Mouse (Mus musculus): ENCODE measurements around the gene Dgcr2. TPM values are rescaled to one million over a fixed set of nuclear protein-coding genes. Genes with fewer than 3 reads are reported as not detected.

Dgcr2 gene
- polyA plus RNA-seq, 1 experiment from 2014 or later: 102 TPM

DNA sequence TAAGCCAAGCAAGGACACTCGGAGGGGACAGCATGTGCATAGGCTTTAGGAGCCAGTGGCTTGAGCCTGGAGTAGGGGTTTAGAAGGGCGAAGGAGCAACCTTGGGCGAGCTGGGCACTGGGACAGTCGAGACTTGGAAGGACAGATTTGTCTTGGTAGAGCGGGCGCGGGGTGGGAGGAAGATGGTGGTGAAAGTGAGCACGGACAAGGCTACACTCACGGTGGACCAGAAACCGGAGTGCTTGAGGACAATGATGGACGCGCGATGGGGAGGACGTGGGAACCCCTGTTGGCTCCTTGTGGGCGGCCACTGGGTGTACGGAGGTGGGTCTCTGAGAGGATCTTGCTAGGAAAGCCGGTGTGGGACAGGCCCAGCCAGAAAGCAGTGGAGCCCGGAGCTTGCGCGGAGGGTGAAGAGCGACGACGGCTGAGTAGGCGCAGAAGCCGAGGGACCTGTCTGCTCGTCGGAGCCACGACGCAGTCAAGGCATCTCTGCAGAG is 100.5 kb downstream of the Dgcr2 start:
- peak overlapping the region; percentile 96 for H3K27ac ChIP-seq
- H3K4me1 ChIP-seq (replicated peaks): peaks cover 63% of the 10 kb centered on the region
- no peaks in the 10 kb centered on the region for H3K9me3 ChIP-seq
- peak; percentile 4; the same call in 1 of the 2 replicates for ATAC-seq (ENCODE audit: insufficient number of reproducible peaks, insufficient read depth, low FRiP score, low TSS enrichment, low read depth)
- H3K4me3 ChIP-seq (replicated peaks): peak overlapping the region; percentile 90
- H3K27me3 ChIP-seq: peaks cover 38% of the 10 kb centered on the region
- peak overlapping the region; percentile 97 for H3K9ac ChIP-seq (replicated peaks)
- 2% methylated on average over 29 of the region's 29 CpGs for WGBS
- H3K36me3 ChIP-seq: peaks cover 22% of the 10 kb centered on the region
- peak overlapping the region; percentile 88 for H3K4me2 ChIP-seq

DNA sequence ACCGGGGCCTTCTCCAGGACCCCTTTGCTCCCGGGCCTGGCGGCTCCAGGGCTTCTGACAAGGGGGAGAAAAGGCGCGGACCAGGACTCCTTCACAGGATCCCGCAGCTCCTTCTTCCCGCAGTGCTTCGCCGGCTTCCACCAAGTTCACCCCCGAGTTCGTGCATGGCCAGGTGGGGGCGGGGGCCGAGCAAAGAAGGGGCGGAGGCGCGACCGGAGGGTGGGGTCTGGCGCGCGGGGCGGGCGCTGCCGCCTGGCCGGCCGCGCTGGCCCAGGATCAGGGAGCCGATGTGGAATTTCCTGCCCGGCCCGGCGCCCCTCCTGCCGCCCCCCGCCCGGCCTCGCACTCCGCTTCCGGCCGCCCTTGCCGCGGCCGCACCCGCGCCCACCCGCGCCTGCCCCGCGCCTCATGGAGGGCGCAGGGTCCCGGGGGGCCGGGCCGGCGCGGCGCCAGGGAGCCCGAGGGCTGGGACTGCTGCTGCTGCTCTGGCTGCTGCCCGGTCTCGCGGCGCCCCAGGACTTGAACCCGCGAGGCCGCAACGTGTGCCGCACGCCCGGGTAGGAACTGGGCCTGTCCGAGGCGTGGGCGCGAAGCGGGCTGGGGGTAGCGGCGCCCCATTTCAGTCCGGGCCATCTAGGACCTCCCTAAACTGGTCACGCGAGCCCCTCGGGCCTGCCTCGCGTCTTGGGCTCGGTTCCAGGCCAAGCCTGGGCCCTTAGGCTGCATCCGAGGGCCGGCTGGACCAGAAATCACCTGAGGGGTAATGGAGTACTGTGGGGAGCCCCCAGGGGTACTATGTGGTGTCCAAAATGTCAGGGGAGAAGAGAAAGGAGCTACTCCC is 101.2 kb downstream of the Dgcr2 start, which contains the start of gene Scarf2:
Gene Scarf2 (plus strand): TSS at position 312 of the 841 bp plus-strand sequence.
- ATAC-seq (ENCODE audit: insufficient number of reproducible peaks, insufficient read depth, low FRiP score, low TSS enrichment, low read depth): peak; percentile 57
- Histone ChIP-seq H3K4me2 (peak within 1 kb of the TSS; percentile 88), H3K27ac (peak within 1 kb of the TSS; percentile 96), H3K4me1 (replicated peaks) (peaks cover 56% of the 10 kb centered on the region), H3K27me3 (peaks cover 32% of the 10 kb centered on the region), H3K9me3 (no peaks in the 10 kb centered on the region), H3K4me3 (replicated peaks) (peak within 1 kb of the TSS; percentile 90), H3K9ac (replicated peaks) (peak within 1 kb of the TSS; percentile 97), H3K36me3 (peaks cover 27% of the 10 kb centered on the region)
- WGBS: under 1% methylated on average over 76 of the region's 81 CpGs

DNA sequence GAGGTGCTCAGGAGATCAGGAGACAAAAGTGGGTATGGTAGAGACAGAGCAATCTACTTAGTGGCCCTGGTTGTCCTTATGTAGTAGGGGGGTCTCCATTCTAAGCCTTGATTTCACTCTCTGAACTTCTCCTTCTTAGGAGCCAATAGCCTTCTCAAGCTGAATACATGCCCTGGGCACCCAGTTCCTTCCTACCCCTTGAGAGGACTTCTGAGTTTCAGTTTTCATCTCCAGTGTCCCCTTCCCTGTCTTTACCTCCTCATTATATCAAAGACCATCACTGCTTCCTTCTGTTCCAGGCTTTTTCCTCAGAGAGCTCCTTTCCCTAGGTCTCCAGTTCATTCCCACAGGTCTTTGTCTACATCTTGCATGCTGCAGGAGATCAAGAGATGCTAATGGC is 101.8 kb downstream of the Dgcr2 start:
- no peak for ATAC-seq (ENCODE audit: insufficient number of reproducible peaks, insufficient read depth, low FRiP score, low TSS enrichment, low read depth)
- Histone ChIP-seq H3K4me2 (peak overlapping the region; percentile 88), H3K9ac (replicated peaks) (peak overlapping the region; percentile 97), H3K4me1 (replicated peaks) (peaks cover 49% of the 10 kb centered on the region), H3K9me3 (no peaks in the 10 kb centered on the region), H3K4me3 (replicated peaks) (peak overlapping the region; percentile 90), H3K27me3 (peaks cover 25% of the 10 kb centered on the region), H3K27ac (peak overlapping the region; percentile 96), H3K36me3 (peaks cover 34% of the 10 kb centered on the region)

DNA sequence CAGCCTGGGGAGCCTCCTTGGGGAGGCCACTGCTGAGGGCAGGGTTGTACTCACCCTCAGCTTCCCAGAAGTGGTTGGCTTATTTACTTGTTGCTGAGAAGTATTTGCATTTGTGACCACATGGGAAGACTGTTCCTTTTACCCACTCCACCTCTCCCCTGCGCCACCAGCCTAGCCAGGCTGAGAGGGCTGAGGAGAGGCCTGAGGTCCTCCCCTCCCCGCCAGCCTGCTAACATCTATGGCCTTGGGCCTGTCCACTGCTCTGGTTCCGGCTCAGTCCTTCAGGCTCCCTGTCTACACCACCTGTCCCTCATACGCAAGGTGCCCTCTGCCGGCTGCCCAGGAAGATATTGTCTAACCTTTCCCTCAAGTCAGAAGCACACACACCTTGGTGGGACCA is 102.7 kb downstream of the Dgcr2 start:
- H3K4me1 ChIP-seq (replicated peaks): peaks cover 41% of the 10 kb centered on the region
- H3K9ac ChIP-seq (replicated peaks): no peak overlapping the region
- peak overlapping the region; percentile 35; the same call in 1 of the 2 replicates for H3K27ac ChIP-seq
- no peak overlapping the region for H3K4me2 ChIP-seq
- ATAC-seq (ENCODE audit: insufficient number of reproducible peaks, insufficient read depth, low FRiP score, low TSS enrichment, low read depth): no peak
- peaks cover 41% of the 10 kb centered on the region for H3K36me3 ChIP-seq
- H3K27me3 ChIP-seq: peaks cover 16% of the 10 kb centered on the region
- H3K9me3 ChIP-seq: no peaks in the 10 kb centered on the region
- WGBS: 60% methylated on average over 5 of the region's 5 CpGs
- H3K4me3 ChIP-seq (replicated peaks): no peak overlapping the region

DNA sequence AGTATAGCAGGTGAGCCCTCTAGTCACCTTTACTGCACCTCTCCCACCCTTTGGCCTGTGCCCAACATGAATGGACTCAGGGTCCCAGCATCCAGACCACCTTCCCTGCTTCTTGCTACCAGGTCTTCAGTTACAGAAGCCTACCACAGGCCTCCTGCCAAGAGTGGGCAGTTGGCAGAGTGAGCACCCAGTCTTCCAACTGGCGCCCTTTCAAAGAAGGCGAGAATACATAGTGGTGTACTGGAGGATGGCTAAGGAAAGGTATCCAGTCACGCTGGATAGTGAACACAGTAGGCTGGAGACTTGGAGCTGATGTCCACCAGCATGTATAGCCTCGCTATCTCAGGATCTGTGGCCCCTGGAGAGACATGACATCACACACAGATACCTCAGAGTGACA is 104.3 kb downstream of the Dgcr2 start:
- no peak overlapping the region for H3K27ac ChIP-seq
- ATAC-seq (ENCODE audit: insufficient number of reproducible peaks, insufficient read depth, low FRiP score, low TSS enrichment, low read depth): no peak
- H3K4me2 ChIP-seq: no peak overlapping the region
- peaks cover 25% of the 10 kb centered on the region for H3K4me1 ChIP-seq (replicated peaks)
- H3K36me3 ChIP-seq: peaks cover 52% of the 10 kb centered on the region
- no peaks in the 10 kb centered on the region for H3K9me3 ChIP-seq
- H3K27me3 ChIP-seq: peaks cover 6% of the 10 kb centered on the region; the same call in 1 of the 2 replicates
- no peak overlapping the region for H3K9ac ChIP-seq (replicated peaks)
- H3K4me3 ChIP-seq (replicated peaks): no peak overlapping the region
- 89% methylated on average over 4 of the region's 4 CpGs for WGBS

DNA sequence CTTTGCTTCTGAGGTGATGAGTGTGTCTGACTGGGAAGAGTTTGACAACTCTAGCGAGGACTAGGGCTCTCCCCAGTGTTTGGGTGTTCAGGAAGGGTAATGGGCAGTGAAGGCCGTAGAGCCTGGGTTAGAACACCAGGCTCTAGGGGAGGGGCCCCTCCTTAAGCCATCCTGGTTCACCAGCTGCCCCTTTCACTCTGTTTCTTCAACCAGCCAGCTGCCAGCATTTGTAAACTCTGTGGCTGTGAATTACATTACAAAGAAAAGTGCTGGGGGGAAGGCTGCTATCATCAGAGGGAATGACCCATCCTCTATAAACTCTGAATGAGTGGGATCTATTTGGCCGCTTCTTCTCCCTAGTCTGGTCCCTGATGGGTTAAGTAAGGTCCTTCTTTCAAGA is 105.6 kb downstream of the Dgcr2 start:
- H3K4me1 ChIP-seq (replicated peaks): peaks cover 18% of the 10 kb centered on the region

More for the DNA sequence above, 105.6 kb downstream of the Dgcr2 start:
- H3K36me3 ChIP-seq: peaks cover 65% of the 10 kb centered on the region
- no peak overlapping the region for H3K9ac ChIP-seq (replicated peaks)
- H3K9me3 ChIP-seq: no peaks in the 10 kb centered on the region
- H3K4me3 ChIP-seq (replicated peaks): no peak overlapping the region
- no peak for ATAC-seq (ENCODE audit: insufficient number of reproducible peaks, insufficient read depth, low FRiP score, low TSS enrichment, low read depth)
- H3K27me3 ChIP-seq: 0 out of 2 replicates have a peak, but pooled peaks cover 3% of the 10 kb centered on the region
- H3K4me2 ChIP-seq: no peak overlapping the region
- 61% methylated on average over 3 of the region's 3 CpGs for WGBS
- H3K27ac ChIP-seq: no peak overlapping the region

Other genes with a start within 250 kb of the Dgcr2 start
- 43.2 and 44.2 TPM in 2 replicates for gene Med15, start 165.7 kb downstream of the Dgcr2 start, polyA plus RNA-seq (2016; fragmentation: Nextera tagmentation; extraction: Ambion mirVana)
- gene Klhl22, start 138.9 kb downstream of the Dgcr2 start, polyA plus RNA-seq (2016; fragmentation: Nextera tagmentation; extraction: Ambion mirVana): 87.7 and 88.5 TPM in 2 replicates
- 41.0 and 46.3 TPM in 2 replicates for gene Scarf2, start 101.3 kb downstream of the Dgcr2 start, polyA plus RNA-seq (2016; fragmentation: Nextera tagmentation; extraction: Ambion mirVana)
- gene B830017H08Rik, start 65.4 kb downstream of the Dgcr2 start, polyA plus RNA-seq (2016; fragmentation: Nextera tagmentation; extraction: Ambion mirVana): 0.27 and 0.56 TPM in 2 replicates
- gene Car15, start 60.2 kb downstream of the Dgcr2 start, polyA plus RNA-seq (2016; fragmentation: Nextera tagmentation; extraction: Ambion mirVana): 2.9 and 3.6 TPM in 2 replicates
- 0.31 and 0.36 TPM in 2 replicates for gene Gm20518, start 6.9 kb downstream of the Dgcr2 start, polyA plus RNA-seq (2016; fragmentation: Nextera tagmentation; extraction: Ambion mirVana)
- not detected in 2 replicates for gene Tssk1, start 4.3 kb downstream of the Dgcr2 start, polyA plus RNA-seq (2016; fragmentation: Nextera tagmentation; extraction: Ambion mirVana)
- gene Tssk2, start 75 bp upstream of the Dgcr2 start, polyA plus RNA-seq (2016; fragmentation: Nextera tagmentation; extraction: Ambion mirVana): not detected in 2 replicates
- 50.6 and 54.7 TPM in 2 replicates for gene Ess2, start 12.8 kb upstream of the Dgcr2 start, polyA plus RNA-seq (2016; fragmentation: Nextera tagmentation; extraction: Ambion mirVana)
- gene Gsc2, start 16.5 kb upstream of the Dgcr2 start, polyA plus RNA-seq (2016; fragmentation: Nextera tagmentation; extraction: Ambion mirVana): not detected in 2 replicates
- gene Slc25a1, start 29.7 kb upstream of the Dgcr2 start, polyA plus RNA-seq (2016; fragmentation: Nextera tagmentation; extraction: Ambion mirVana): 79.5 and 83.0 TPM in 2 replicates
- not detected in 2 replicates for gene Vpreb2, start 81.9 kb upstream of the Dgcr2 start, polyA plus RNA-seq (2016; fragmentation: Nextera tagmentation; extraction: Ambion mirVana)
- 134 and 135 TPM in 2 replicates for gene Dgcr6, start 154.3 kb upstream of the Dgcr2 start, polyA plus RNA-seq (2016; fragmentation: Nextera tagmentation; extraction: Ambion mirVana)
- gene Prodh, start 191.6 kb upstream of the Dgcr2 start, polyA plus RNA-seq (2016; fragmentation: Nextera tagmentation; extraction: Ambion mirVana): 13.1 and 13.8 TPM in 2 replicates
- 8.3 and 9.9 TPM in 2 replicates for gene Rtn4r, start 229.1 kb upstream of the Dgcr2 start, polyA plus RNA-seq (2016; fragmentation: Nextera tagmentation; extraction: Ambion mirVana)

Measured in limb, embryonic 12.5 days (tissue).